ENCODE assay signal across 18 mouse cellular contexts in the genomic region with DNA sequence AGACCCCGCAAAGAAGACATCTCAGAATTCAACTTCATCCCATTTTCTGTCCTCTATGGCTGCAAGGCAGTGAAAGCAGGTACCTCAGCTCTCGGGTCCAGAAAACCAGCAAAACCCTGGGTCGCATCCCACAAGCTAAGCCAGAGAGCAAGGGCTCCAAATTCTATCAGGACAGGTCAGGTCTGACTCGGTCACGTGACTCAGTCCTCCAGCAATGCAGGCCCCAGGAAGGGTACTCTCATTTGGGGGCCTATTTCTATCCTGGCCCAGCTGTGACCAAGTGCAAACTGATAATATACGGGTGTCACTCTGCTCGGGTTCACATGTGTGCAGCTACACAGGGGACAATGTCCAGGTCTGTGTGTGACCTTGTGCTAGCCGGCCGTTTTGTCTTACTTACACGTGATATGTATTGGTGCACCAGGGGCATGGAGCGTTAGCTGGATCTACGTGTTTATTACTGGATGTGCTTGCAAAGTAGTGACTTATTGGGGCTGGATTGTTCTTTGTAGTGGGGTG. TPM values are rescaled to one million over a fixed set of nuclear protein-coding genes. Genes with fewer than 3 reads are reported as not detected.
DNase-seq lines count a peak whose midpoint lies in the region; ATAC-seq and TF ChIP-seq lines count a peak whose summit lies in the region.
"Had no signal": no experiment of that assay in that cellular context is flagged by ENCODE, and none has a peak within 500 bp of the region (broad histone marks: within the 10 kb centered on the region; RNA-seq: fewer than 3 reads in every experiment).

No protein-coding gene starts in this region.

- H3K27ac ChIP-seq in gastrocnemius, adult 2 months, result peak overlapping the region; percentile 96
- H3K27ac ChIP-seq in hindbrain, postnatal 0 days, result peak overlapping the region; percentile 93; the same call in 1 of the 2 replicates
- H3K27ac ChIP-seq in hindbrain, embryonic 11.5 days (ENCODE audit: low read depth, low read length), result no peak overlapping the region
- H3K27ac ChIP-seq: heart, embryonic 13.5 days; macrophage; stomach, embryonic 15.5 days had no signal

- no peaks in the 10 kb centered on the region for H3K9me3 ChIP-seq in hindbrain, postnatal 0 days (ENCODE audit: low read length)
- H3K9me3 ChIP-seq in hindbrain, embryonic 11.5 days (ENCODE audit: control insufficient read depth, low read length), result no peaks in the 10 kb centered on the region
- H3K9me3 ChIP-seq: heart, embryonic 13.5 days; midbrain, embryonic 13.5 days; stomach, embryonic 15.5 days had no signal

- intact Hi-C loops in gastrocnemius, adult 2 months (cut with DNase I), result no loop called here

- 73% methylated on average over 12 of the region's 12 CpGs for WGBS in hindbrain, postnatal 0 days
- WGBS in hindbrain, embryonic 11.5 days, result 74% methylated on average over 12 of the region's 12 CpGs

- no peaks in the 10 kb centered on the region for H3K36me3 ChIP-seq in hindbrain, postnatal 0 days (ENCODE audit: insufficient read depth, low read length)
- no peaks in the 10 kb centered on the region for H3K36me3 ChIP-seq in hindbrain, embryonic 11.5 days (ENCODE audit: control insufficient read depth, insufficient read depth, low read length)
- H3K36me3 ChIP-seq: midbrain, embryonic 13.5 days had no signal

- H3K4me3 ChIP-seq in gastrocnemius, adult 2 months, result peak overlapping the region; percentile 38
- no peak overlapping the region for H3K4me3 ChIP-seq in hindbrain, postnatal 0 days (ENCODE audit: low read length)
- H3K4me3 ChIP-seq in hindbrain, embryonic 11.5 days (ENCODE audit: low read depth, low read length), result no peak overlapping the region
- H3K4me3 ChIP-seq: heart, embryonic 13.5 days; midbrain, embryonic 13.5 days; stomach, embryonic 15.5 days had no signal

- peaks cover 35% of the 10 kb centered on the region for H3K4me1 ChIP-seq in hindbrain, postnatal 0 days (ENCODE audit: insufficient read depth, low read length)
- no peaks in the 10 kb centered on the region for H3K4me1 ChIP-seq in hindbrain, embryonic 11.5 days (replicated peaks; ENCODE audit: control insufficient read depth, insufficient read depth, low read length)

- peak; percentile 32 for DNase-seq in cerebellum, adult 11-12 months
- no peak for DNase-seq in cerebellum, postnatal 36 days
- peak; percentile 44 for DNase-seq in gastrocnemius, adult 2 months
- no peak for DNase-seq in gastrocnemius, postnatal 25 days
- DNase-seq in hindbrain, postnatal 0 days (ENCODE audit: low spot score), result no peak
- no peak for DNase-seq in hindbrain, embryonic 11.5 days (ENCODE audit: low spot score)
- peak; percentile 48 for DNase-seq in 3T3-L1 (ENCODE audit: low read depth, low spot score)
- DNase-seq in ovary, postnatal 10 days (ENCODE audit: low spot score), result no peak
- DNase-seq: adrenal gland, adult 8-10 months; gastrocnemius, postnatal 14 days; kidney, adult 18-20 months; kidney, postnatal 25 days; lung, adult 2 months; thymus, adult 2 months had no signal

- TF ChIP-seq CTCF in gastrocnemius, adult 2 months (IDR thresholded peaks at IDR 0.05), result no peak
- no peak for TF ChIP-seq CTCF in hindbrain, postnatal 0 days (IDR thresholded peaks at IDR 0.05; ENCODE audit: low read depth)

- H3K9ac ChIP-seq in hindbrain, postnatal 0 days (replicated peaks; ENCODE audit: low read length), result no peak overlapping the region
- H3K9ac ChIP-seq in hindbrain, embryonic 11.5 days (ENCODE audit: low read depth, low read length), result no peak overlapping the region
- H3K9ac ChIP-seq: heart, embryonic 13.5 days; midbrain, embryonic 13.5 days; stomach, embryonic 15.5 days had no signal

- no peak overlapping the region for H3K4me2 ChIP-seq in hindbrain, postnatal 0 days (ENCODE audit: low read depth, low read length)
- no peak overlapping the region for H3K4me2 ChIP-seq in hindbrain, embryonic 11.5 days (replicated peaks; ENCODE audit: low read depth, low read length)
- H3K4me2 ChIP-seq: heart, embryonic 13.5 days; midbrain, embryonic 13.5 days; stomach, embryonic 15.5 days had no signal

- ATAC-seq in hindbrain, postnatal 0 days, result no peak
- no peak for ATAC-seq in hindbrain, embryonic 11.5 days (ENCODE audit: low FRiP score)
- ATAC-seq: midbrain, embryonic 13.5 days had no signal

- peaks cover 5% of the 10 kb centered on the region; the same call in 1 of the 2 replicates for H3K27me3 ChIP-seq in hindbrain, postnatal 0 days (ENCODE audit: insufficient read depth, low read length)
- peaks cover 93% of the 10 kb centered on the region for H3K27me3 ChIP-seq in hindbrain, embryonic 11.5 days (ENCODE audit: control insufficient read depth, insufficient read depth, low read length)

RNA-seq across cellular contexts. Expression of a gene that starts 7.7 kb away (rescaled TPM):
- total RNA-seq in gastrocnemius, adult 2 months (2021), result 100 to 1,000 TPM; 465 to 558 TPM
- total RNA-seq in gastrocnemius, postnatal 25 days (2021), result 100 to 1,000 TPM; 447 to 529 TPM
- 90.4 and 92.5 TPM in 2 replicates for total RNA-seq in hindbrain, postnatal 0 days (2014; rRNA removed)
- polyA plus RNA-seq in hindbrain, postnatal 0 days (2015; fragmentation: Nextera tagmentation; extraction: Ambion mirVana), result 123 and 126 TPM in 2 replicates
- polyA plus RNA-seq in hindbrain, embryonic 11.5 days (2014; fragmentation: Nextera tagmentation; extraction: Ambion mirVana), result 2.4 and 3.0 TPM in 2 replicates

RNA-seq across cellular contexts. Expression of a gene that starts 30.1 kb away (rescaled TPM):
- total RNA-seq in gastrocnemius, adult 2 months (2021), result 10 to 100 TPM; 10.2 to 14.3 TPM
- total RNA-seq in gastrocnemius, postnatal 25 days (2021), result 1 to 10 TPM; 9.5 to 9.6 TPM
- total RNA-seq in hindbrain, postnatal 0 days (2014; rRNA removed), result 6.6 and 7.2 TPM in 2 replicates
- polyA plus RNA-seq in hindbrain, postnatal 0 days (2015; fragmentation: Nextera tagmentation; extraction: Ambion mirVana), result 12.3 and 12.5 TPM in 2 replicates
- polyA plus RNA-seq in hindbrain, embryonic 11.5 days (2014; fragmentation: Nextera tagmentation; extraction: Ambion mirVana), result 6.2 and 7.1 TPM in 2 replicates

RNA-seq across cellular contexts. Expression of a gene that starts 38.8 kb away (rescaled TPM):
- total RNA-seq in gastrocnemius, adult 2 months (2021), result 10 to 100 TPM; 16.2 to 30.4 TPM
- 10 to 100 TPM; 20.5 to 22.6 TPM for total RNA-seq in gastrocnemius, postnatal 25 days (2021)
- 33.0 and 34.1 TPM in 2 replicates for total RNA-seq in hindbrain, postnatal 0 days (2014; rRNA removed)
- polyA plus RNA-seq in hindbrain, postnatal 0 days (2015; fragmentation: Nextera tagmentation; extraction: Ambion mirVana), result 43.4 and 45.3 TPM in 2 replicates
- 36.0 and 37.2 TPM in 2 replicates for polyA plus RNA-seq in hindbrain, embryonic 11.5 days (2014; fragmentation: Nextera tagmentation; extraction: Ambion mirVana)

RNA-seq across cellular contexts. Expression of a gene that starts 48.0 kb away (rescaled TPM):
- 100 to 1,000 TPM; 159 to 172 TPM for total RNA-seq in gastrocnemius, adult 2 months (2021)
- 100 to 1,000 TPM; 134 TPM for total RNA-seq in gastrocnemius, postnatal 25 days (2021)
- 62.5 and 68.1 TPM in 2 replicates for total RNA-seq in hindbrain, postnatal 0 days (2014; rRNA removed)
- 90.6 and 98.0 TPM in 2 replicates for polyA plus RNA-seq in hindbrain, postnatal 0 days (2015; fragmentation: Nextera tagmentation; extraction: Ambion mirVana)
- 88.6 and 91.3 TPM in 2 replicates for polyA plus RNA-seq in hindbrain, embryonic 11.5 days (2014; fragmentation: Nextera tagmentation; extraction: Ambion mirVana)

RNA-seq across cellular contexts. Expression of a gene that starts 54.2 kb away (rescaled TPM):
- total RNA-seq in gastrocnemius, adult 2 months (2021), result 100 to 1,000 TPM; 149 to 205 TPM
- total RNA-seq in gastrocnemius, postnatal 25 days (2021), result 100 to 1,000 TPM; 178 to 214 TPM
- 350 and 359 TPM in 2 replicates for total RNA-seq in hindbrain, postnatal 0 days (2014; rRNA removed)
- 418 and 457 TPM in 2 replicates for polyA plus RNA-seq in hindbrain, postnatal 0 days (2015; fragmentation: Nextera tagmentation; extraction: Ambion mirVana)
- polyA plus RNA-seq in hindbrain, embryonic 11.5 days (2014; fragmentation: Nextera tagmentation; extraction: Ambion mirVana), result 837 and 845 TPM in 2 replicates

Comparison
In these comparisons a context has a peak if more than half of its experiments do, and no peak if none do; other contexts are left out.
1. DNase-seq: peak in cerebellum, adult 11-12 months (single experiment), gastrocnemius, adult 2 months (single experiment) and 3T3-L1 (single experiment); none in cerebellum, postnatal 36 days (0 of 2), gastrocnemius, postnatal 25 days (single experiment), hindbrain, postnatal 0 days (single experiment), hindbrain, embryonic 11.5 days (single experiment) and ovary, postnatal 10 days (single experiment).